Mouse (Mus musculus) thymus, adult 2 months (tissue): Measurements from ENCODE around the gene Ptprg.

ENCODE experiments used
- CTCF ChIP-seq: fragments of 200-500 bp; IDR thresholded peaks from 2 replicates; pipeline ENCODE4 v1.5.1; 2012; ENCODE audit warnings: mild to moderate bottlenecking, control low read depth, low read length, moderate library complexity, borderline replicate concordance; ENCODE audit not compliant: control insufficient read depth, poor library complexity, insufficient read depth; ENCODE audit errors: extremely low read depth
- POLR2A ChIP-seq: fragments of 200-500 bp; IDR thresholded peaks from 2 replicates; pipeline ENCODE4 v1.6.1; 2012; ENCODE audit warnings: mild to moderate bottlenecking, low read length, control low read depth, moderate library complexity; ENCODE audit not compliant: control insufficient read depth, poor library complexity, insufficient read depth; ENCODE audit errors: extremely low read depth

DNA sequence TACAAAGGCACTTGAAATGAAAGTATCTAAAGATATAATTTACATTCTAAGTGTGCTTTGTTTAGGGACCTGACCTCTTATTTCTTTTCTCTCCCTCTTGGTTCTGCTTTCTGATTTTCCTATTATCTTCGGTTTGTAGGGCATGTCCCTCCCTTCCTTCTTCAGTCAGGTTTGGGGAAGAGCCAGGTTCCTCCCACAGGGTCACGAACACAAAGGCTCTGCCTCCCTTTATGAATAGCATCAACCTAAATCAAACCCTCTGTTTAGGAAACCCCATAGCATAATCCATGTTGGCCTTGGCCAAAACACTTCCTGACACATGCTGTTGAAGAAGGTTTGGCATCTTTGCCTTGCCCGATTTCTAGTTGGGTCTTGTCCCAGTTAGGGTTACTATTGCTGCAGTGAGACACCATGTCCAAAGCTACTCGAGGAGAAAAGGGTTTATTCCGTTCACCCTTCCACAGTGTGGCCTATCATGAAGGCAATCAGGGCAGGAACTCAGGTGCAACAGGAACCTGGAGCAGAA is 388.7 kb downstream of the Ptprg start:
- TF ChIP-seq CTCF = no peak
- no peak for TF ChIP-seq POLR2A
